Comparison of ENCODE assay signal across 19 mouse cellular contexts in the genomic region with DNA sequence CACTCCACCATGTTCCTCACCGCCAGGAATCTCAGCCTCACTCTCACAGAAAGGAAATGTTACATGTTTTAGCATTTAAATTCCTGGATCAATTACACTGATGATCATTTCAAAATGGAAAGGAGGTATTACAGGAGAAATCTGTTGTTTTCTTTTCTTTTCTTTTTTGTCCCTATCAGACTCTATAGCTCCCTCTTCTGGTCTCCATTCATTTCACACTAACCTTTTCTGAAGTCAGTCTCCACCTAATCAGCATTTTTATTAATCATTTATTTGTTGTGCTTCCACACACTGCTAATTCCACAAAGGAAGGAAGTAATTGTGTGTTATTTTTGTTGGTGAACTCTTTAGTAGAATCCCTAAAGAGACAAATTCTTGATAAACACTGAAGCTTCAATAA.
DNase-seq lines count a peak whose midpoint lies in the region; ATAC-seq and TF ChIP-seq lines count a peak whose summit lies in the region.
"Had no signal": no experiment of that assay in that cellular context is flagged by ENCODE, and none has a peak within 500 bp of the region (broad histone marks: within the 10 kb centered on the region; RNA-seq: fewer than 3 reads in every experiment).

No protein-coding gene starts in this region.

- no peak overlapping the region for H3K9ac ChIP-seq in intestine, postnatal 0 days (ENCODE audit: low read depth, low read length)
- H3K9ac ChIP-seq in intestine, embryonic 15.5 days = no peak overlapping the region
- no peak overlapping the region for H3K9ac ChIP-seq in midbrain, embryonic 14.5 days (replicated peaks; ENCODE audit: low read length)
- no peak overlapping the region for H3K9ac ChIP-seq in midbrain, embryonic 16.5 days (ENCODE audit: low read depth, low read length)
- no peak overlapping the region for H3K9ac ChIP-seq in stomach, postnatal 0 days (ENCODE audit: low read length)
- H3K9ac ChIP-seq: heart, embryonic 15.5 days; kidney, embryonic 15.5 days; liver, postnatal 0 days; neural tube, embryonic 12.5 days had no signal

- ATAC-seq in intestine, postnatal 0 days = no peak
- ATAC-seq in intestine, embryonic 15.5 days = no peak
- ATAC-seq in midbrain, embryonic 14.5 days (ENCODE audit: low FRiP score, low TSS enrichment) = no peak
- no peak for ATAC-seq in midbrain, embryonic 16.5 days
- ATAC-seq in stomach, postnatal 0 days (ENCODE audit: low FRiP score, low TSS enrichment) = no peak
- ATAC-seq: CD4-positive, CD25-positive, alpha-beta regulatory T cell, adult 4 months; liver, postnatal 0 days had no signal

- no peak overlapping the region for H3K27ac ChIP-seq in cerebellum, adult 2 months (ENCODE audit: insufficient read depth, low read length)
- no peak overlapping the region for H3K27ac ChIP-seq in intestine, postnatal 0 days (ENCODE audit: low read depth, low read length)
- no peak overlapping the region for H3K27ac ChIP-seq in intestine, embryonic 15.5 days
- H3K27ac ChIP-seq in midbrain, embryonic 14.5 days (replicated peaks; ENCODE audit: low read depth, low read length) = no peak overlapping the region
- no peak overlapping the region for H3K27ac ChIP-seq in midbrain, embryonic 16.5 days (ENCODE audit: low read length)
- no peak overlapping the region for H3K27ac ChIP-seq in stomach, postnatal 0 days (replicated peaks)
- H3K27ac ChIP-seq: heart, embryonic 15.5 days; kidney, embryonic 15.5 days; limb, embryonic 10.5 days; neural tube, embryonic 12.5 days had no signal

- peak; percentile 13 for DNase-seq in cerebellum, adult 9-10 months
- no peak for DNase-seq in cerebellum, adult 2 months
- DNase-seq in midbrain, embryonic 14.5 days = peak; percentile 15
- DNase-seq in stomach, postnatal 0 days (ENCODE audit: low spot score) = no peak
- no peak for DNase-seq in heart, postnatal 25 days (ENCODE audit: low spot score)
- DNase-seq: adrenal gland, adult 2 months; gastrocnemius, postnatal 14 days; heart, adult 18-20 months; liver, postnatal 0 days; right cerebral cortex, postnatal 14 days; spleen, adult 18-20 months had no signal

- no peak for TF ChIP-seq CTCF in cerebellum, adult 2 months (IDR thresholded peaks at IDR 0.05; ENCODE audit: borderline replicate concordance, insufficient read depth, low read depth, low read length)
- 0 out of 2 replicates have a peak, but pooled peaks have one; percentile 22 for TF ChIP-seq CTCF in intestine, postnatal 0 days (IDR thresholded peaks at IDR 0.05; ENCODE audit: low read depth)
- peak; percentile 38 for TF ChIP-seq CTCF in stomach, postnatal 0 days (IDR thresholded peaks at IDR 0.05; ENCODE audit: low read depth)

- H3K4me2 ChIP-seq in intestine, postnatal 0 days (replicated peaks; ENCODE audit: low read depth) = no peak overlapping the region
- H3K4me2 ChIP-seq in intestine, embryonic 15.5 days (replicated peaks) = no peak overlapping the region
- no peak overlapping the region for H3K4me2 ChIP-seq in midbrain, embryonic 14.5 days (ENCODE audit: low read length)
- no peak overlapping the region for H3K4me2 ChIP-seq in midbrain, embryonic 16.5 days (ENCODE audit: low read length)
- H3K4me2 ChIP-seq in stomach, postnatal 0 days (replicated peaks; ENCODE audit: low read depth) = no peak overlapping the region
- H3K4me2 ChIP-seq: heart, embryonic 15.5 days; kidney, embryonic 15.5 days; neural tube, embryonic 12.5 days had no signal

- H3K9me3 ChIP-seq in intestine, postnatal 0 days (ENCODE audit: control insufficient read depth) = no peaks in the 10 kb centered on the region
- no peaks in the 10 kb centered on the region for H3K9me3 ChIP-seq in intestine, embryonic 15.5 days
- no peaks in the 10 kb centered on the region for H3K9me3 ChIP-seq in midbrain, embryonic 14.5 days (ENCODE audit: control insufficient read depth, low read length)
- no peaks in the 10 kb centered on the region for H3K9me3 ChIP-seq in midbrain, embryonic 16.5 days (replicated peaks; ENCODE audit: control insufficient read depth, low read length, poor library complexity, severe bottlenecking)
- H3K9me3 ChIP-seq in stomach, postnatal 0 days (ENCODE audit: control insufficient read depth, low read length) = no peaks in the 10 kb centered on the region
- H3K9me3 ChIP-seq: heart, embryonic 15.5 days; kidney, embryonic 15.5 days; limb, embryonic 10.5 days; neural tube, embryonic 12.5 days had no signal

- H3K4me3 ChIP-seq in cerebellum, adult 2 months (replicated peaks; ENCODE audit: insufficient read depth, low read depth, low read length) = no peak overlapping the region
- no peak overlapping the region for H3K4me3 ChIP-seq in intestine, postnatal 0 days (ENCODE audit: low read depth, low read length)
- H3K4me3 ChIP-seq in intestine, embryonic 15.5 days (replicated peaks) = no peak overlapping the region
- no peak overlapping the region for H3K4me3 ChIP-seq in midbrain, embryonic 14.5 days (replicated peaks; ENCODE audit: low read depth, low read length)
- no peak overlapping the region for H3K4me3 ChIP-seq in midbrain, embryonic 16.5 days (ENCODE audit: low read depth, low read length)
- no peak overlapping the region for H3K4me3 ChIP-seq in stomach, postnatal 0 days (ENCODE audit: low read depth, low read length)
- H3K4me3 ChIP-seq: heart, embryonic 15.5 days; kidney, embryonic 15.5 days; limb, embryonic 10.5 days; neural tube, embryonic 12.5 days had no signal

- H3K27me3 ChIP-seq in cerebellum, adult 2 months (ENCODE audit: control insufficient read depth, insufficient read depth, low read length) = no peaks in the 10 kb centered on the region
- H3K27me3 ChIP-seq in intestine, postnatal 0 days (replicated peaks; ENCODE audit: control insufficient read depth, insufficient read depth, low read length) = no peaks in the 10 kb centered on the region
- H3K27me3 ChIP-seq in intestine, embryonic 15.5 days (replicated peaks) = no peaks in the 10 kb centered on the region
- no peaks in the 10 kb centered on the region for H3K27me3 ChIP-seq in midbrain, embryonic 14.5 days (ENCODE audit: control insufficient read depth, insufficient read depth, low read length)
- H3K27me3 ChIP-seq in midbrain, embryonic 16.5 days (ENCODE audit: control insufficient read depth, insufficient read depth, low read depth, low read length) = no peaks in the 10 kb centered on the region
- no peaks in the 10 kb centered on the region for H3K27me3 ChIP-seq in stomach, postnatal 0 days (ENCODE audit: control insufficient read depth, insufficient read depth, low read length)
- H3K27me3 ChIP-seq: heart, embryonic 15.5 days; kidney, embryonic 15.5 days; neural tube, embryonic 12.5 days had no signal

- TF ChIP-seq EP300 in stomach, postnatal 0 days (optimal IDR thresholded peaks at IDR 0.05) = no peak

- intact Hi-C loops in heart, postnatal 25 days (cut with DNase I) = no loop called here

- WGBS in cerebellum, adult 2 months = 82% methylated on average over 1 of the region's 1 CpGs
- 70% methylated on average over 1 of the region's 1 CpGs for WGBS in intestine, postnatal 0 days
- 59% methylated on average over 1 of the region's 1 CpGs for WGBS in intestine, embryonic 15.5 days
- WGBS in midbrain, embryonic 14.5 days = 69% methylated on average over 1 of the region's 1 CpGs
- WGBS in midbrain, embryonic 16.5 days = 77% methylated on average over 1 of the region's 1 CpGs
- 54% methylated on average over 1 of the region's 1 CpGs for WGBS in stomach, postnatal 0 days

- no peaks in the 10 kb centered on the region for H3K4me1 ChIP-seq in cerebellum, adult 2 months (ENCODE audit: control insufficient read depth, insufficient read depth, low read length)
- H3K4me1 ChIP-seq in intestine, postnatal 0 days (replicated peaks; ENCODE audit: control insufficient read depth, insufficient read depth, low read length) = no peaks in the 10 kb centered on the region
- no peaks in the 10 kb centered on the region for H3K4me1 ChIP-seq in intestine, embryonic 15.5 days (replicated peaks)
- no peaks in the 10 kb centered on the region for H3K4me1 ChIP-seq in midbrain, embryonic 14.5 days (ENCODE audit: control insufficient read depth, insufficient read depth, low read length)
- no peaks in the 10 kb centered on the region for H3K4me1 ChIP-seq in midbrain, embryonic 16.5 days (ENCODE audit: control insufficient read depth, insufficient read depth, low read length)
- no peaks in the 10 kb centered on the region for H3K4me1 ChIP-seq in stomach, postnatal 0 days (replicated peaks; ENCODE audit: control insufficient read depth, insufficient read depth)
- H3K4me1 ChIP-seq: heart, embryonic 15.5 days; kidney, embryonic 15.5 days; limb, embryonic 10.5 days; neural tube, embryonic 12.5 days had no signal

- no peak for TF ChIP-seq POLR2A in cerebellum, adult 2 months (IDR thresholded peaks at IDR 0.05; ENCODE audit: borderline replicate concordance, insufficient read depth, low read length)

- no peaks in the 10 kb centered on the region for H3K36me3 ChIP-seq in intestine, postnatal 0 days (ENCODE audit: control insufficient read depth, insufficient read depth)
- H3K36me3 ChIP-seq in intestine, embryonic 15.5 days = no peaks in the 10 kb centered on the region
- no peaks in the 10 kb centered on the region for H3K36me3 ChIP-seq in midbrain, embryonic 14.5 days (ENCODE audit: control insufficient read depth, insufficient read depth, low read length)
- H3K36me3 ChIP-seq in midbrain, embryonic 16.5 days (ENCODE audit: control insufficient read depth, insufficient read depth, low read length) = no peaks in the 10 kb centered on the region
- H3K36me3 ChIP-seq in stomach, postnatal 0 days (ENCODE audit: control insufficient read depth, insufficient read depth, low read length) = no peaks in the 10 kb centered on the region
- H3K36me3 ChIP-seq: heart, embryonic 15.5 days; kidney, embryonic 15.5 days; limb, embryonic 10.5 days; neural tube, embryonic 12.5 days had no signal

Comparison
In these comparisons a context has a peak if more than half of its experiments do, and no peak if none do; other contexts are left out.
1. DNase-seq: peak in cerebellum, adult 9-10 months (single experiment) and midbrain, embryonic 14.5 days (single experiment); none in cerebellum, adult 2 months (0 of 2), stomach, postnatal 0 days (single experiment) and heart, postnatal 25 days (single experiment).